Mouse (Mus musculus): ENCODE data around the gene Cog4. TPM values are rescaled to one million over a fixed set of nuclear protein-coding genes. Genes with fewer than 3 reads are reported as not detected.

Cog4 gene
- polyA plus RNA-seq, 1 experiment from 2014 or later: 74.3 TPM

- Histone ChIP-seq H3K4me3 (no peak overlapping the region), H3K27me3 (no peaks in the 10 kb centered on the region), H3K27ac (no peak overlapping the region), H3K4me1 (no peaks in the 10 kb centered on the region), H3K36me3 (peaks cover 83% of the 10 kb centered on the region), H3K9ac (no peak overlapping the region), H3K9me3 (no peaks in the 10 kb centered on the region), H3K4me2 (no peak overlapping the region)
- 83% methylated on average over 4 of the region's 4 CpGs for WGBS
- ATAC-seq (ENCODE audit: borderline replicate concordance, extremely low read depth, low FRiP score, low TSS enrichment): no peak
These were observed 31.5 kb downstream of the Cog4 start for GRCm38 (mm10) chr8:110877862-110878261.

GRCm38 (mm10) chr8:110881741-110882310 is 35.4 kb downstream of the Cog4 start:
- WGBS: 91% methylated on average over 10 of the region's 10 CpGs
- no peaks in the 10 kb centered on the region for H3K9me3 ChIP-seq
- ATAC-seq (ENCODE audit: borderline replicate concordance, extremely low read depth, low FRiP score, low TSS enrichment): no peak
- H3K4me2 ChIP-seq: no peak overlapping the region
- H3K4me3 ChIP-seq: no peak overlapping the region
- no peaks in the 10 kb centered on the region for H3K4me1 ChIP-seq
- peaks cover 72% of the 10 kb centered on the region for H3K36me3 ChIP-seq
- no peaks in the 10 kb centered on the region for H3K27me3 ChIP-seq
- H3K27ac ChIP-seq: no peak overlapping the region
- H3K9ac ChIP-seq: no peak overlapping the region

- Histone ChIP-seq H3K36me3 (peaks cover 58% of the 10 kb centered on the region), H3K4me1 (no peaks in the 10 kb centered on the region)
- no peak for ATAC-seq (ENCODE audit: borderline replicate concordance, extremely low read depth, low FRiP score, low TSS enrichment)
These were observed 37.4 kb downstream of the Cog4 start for GRCm38 (mm10) chr8:110883824-110884223.

GRCm38 (mm10) chr8:110886634-110887033 is 40.2 kb downstream of the Cog4 start:
- no peak overlapping the region for H3K27ac ChIP-seq
- 90% methylated on average over 3 of the region's 3 CpGs for WGBS
- H3K4me1 ChIP-seq: no peaks in the 10 kb centered on the region
- H3K9ac ChIP-seq: no peak overlapping the region
- no peak for ATAC-seq (ENCODE audit: borderline replicate concordance, extremely low read depth, low FRiP score, low TSS enrichment)
- H3K36me3 ChIP-seq: peaks cover 33% of the 10 kb centered on the region
- no peaks in the 10 kb centered on the region for H3K9me3 ChIP-seq
- no peaks in the 10 kb centered on the region for H3K27me3 ChIP-seq
- no peak overlapping the region for H3K4me2 ChIP-seq
- no peak overlapping the region for H3K4me3 ChIP-seq

More at GRCm38 (mm10) chr8:110883824-110884223, 37.4 kb downstream of the Cog4 start:
- Histone ChIP-seq H3K4me2 (no peak overlapping the region), H3K27ac (no peak overlapping the region), H3K9me3 (no peaks in the 10 kb centered on the region), H3K9ac (no peak overlapping the region), H3K4me3 (no peak overlapping the region), H3K27me3 (no peaks in the 10 kb centered on the region)
- 94% methylated on average over 18 of the region's 18 CpGs for WGBS

GRCm38 (mm10) chr8:110887551-110887950 is 41.2 kb downstream of the Cog4 start:
- WGBS: 89% methylated on average over 10 of the region's 10 CpGs
- no peaks in the 10 kb centered on the region for H3K9me3 ChIP-seq
- no peak for ATAC-seq (ENCODE audit: borderline replicate concordance, extremely low read depth, low FRiP score, low TSS enrichment)
- H3K36me3 ChIP-seq: peaks cover 24% of the 10 kb centered on the region
- H3K4me1 ChIP-seq: no peaks in the 10 kb centered on the region
- H3K27ac ChIP-seq: no peak overlapping the region
- H3K4me2 ChIP-seq: no peak overlapping the region
- H3K9ac ChIP-seq: no peak overlapping the region
- H3K27me3 ChIP-seq: no peaks in the 10 kb centered on the region
- H3K4me3 ChIP-seq: no peak overlapping the region

- Histone ChIP-seq H3K4me3 (no peak overlapping the region), H3K36me3 (peaks cover 15% of the 10 kb centered on the region)
- ATAC-seq (ENCODE audit: borderline replicate concordance, extremely low read depth, low FRiP score, low TSS enrichment): no peak
These were observed 42.0 kb downstream of the Cog4 start for GRCm38 (mm10) chr8:110888441-110888840.

GRCm38 (mm10) chr8:110888860-110889259 is 42.5 kb downstream of the Cog4 start:
- peaks cover 11% of the 10 kb centered on the region for H3K36me3 ChIP-seq
- H3K9ac ChIP-seq: no peak overlapping the region
- H3K4me3 ChIP-seq: no peak overlapping the region
- H3K4me2 ChIP-seq: no peak overlapping the region
- 84% methylated on average over 16 of the region's 16 CpGs for WGBS
- no peaks in the 10 kb centered on the region for H3K9me3 ChIP-seq
- H3K27ac ChIP-seq: no peak overlapping the region
- no peak for ATAC-seq (ENCODE audit: borderline replicate concordance, extremely low read depth, low FRiP score, low TSS enrichment)
- no peaks in the 10 kb centered on the region for H3K27me3 ChIP-seq
- no peaks in the 10 kb centered on the region for H3K4me1 ChIP-seq

More at GRCm38 (mm10) chr8:110888441-110888840, 42.0 kb downstream of the Cog4 start:
- H3K9me3 ChIP-seq: no peaks in the 10 kb centered on the region
- no peak overlapping the region for H3K4me2 ChIP-seq
- 87% methylated on average over 8 of the region's 8 CpGs for WGBS
- H3K4me1 ChIP-seq: no peaks in the 10 kb centered on the region
- no peaks in the 10 kb centered on the region for H3K27me3 ChIP-seq
- H3K9ac ChIP-seq: no peak overlapping the region
- H3K27ac ChIP-seq: no peak overlapping the region

- no peaks in the 10 kb centered on the region for H3K9me3 ChIP-seq
- H3K36me3 ChIP-seq: 0 out of 2 replicates have a peak, but pooled peaks cover under 1% of the 10 kb centered on the region
- no peak overlapping the region for H3K9ac ChIP-seq
- no peak overlapping the region for H3K4me2 ChIP-seq
- no peaks in the 10 kb centered on the region for H3K4me1 ChIP-seq
- 43% methylated on average over 12 of the region's 12 CpGs for WGBS
- no peak overlapping the region for H3K4me3 ChIP-seq
- no peaks in the 10 kb centered on the region for H3K27me3 ChIP-seq
- ATAC-seq (ENCODE audit: borderline replicate concordance, extremely low read depth, low FRiP score, low TSS enrichment): no peak
- no peak overlapping the region for H3K27ac ChIP-seq
These were observed 43.6 kb downstream of the Cog4 start for GRCm38 (mm10) chr8:110889904-110890470.

- no peak overlapping the region for H3K4me2 ChIP-seq
- H3K4me3 ChIP-seq: no peak overlapping the region
- H3K4me1 ChIP-seq: no peaks in the 10 kb centered on the region
- H3K36me3 ChIP-seq: no peaks in the 10 kb centered on the region
- 88% methylated on average over 7 of the region's 7 CpGs for WGBS
- ATAC-seq (ENCODE audit: borderline replicate concordance, extremely low read depth, low FRiP score, low TSS enrichment): no peak
- no peak overlapping the region for H3K27ac ChIP-seq
- no peak overlapping the region for H3K9ac ChIP-seq
- H3K9me3 ChIP-seq: no peaks in the 10 kb centered on the region
- no peaks in the 10 kb centered on the region for H3K27me3 ChIP-seq
These were observed 45.6 kb downstream of the Cog4 start for GRCm38 (mm10) chr8:110892040-110892439.

GRCm38 (mm10) chr8:110892913-110893312 is 46.5 kb downstream of the Cog4 start:
- WGBS: 84% methylated on average over 2 of the region's 2 CpGs
- Histone ChIP-seq H3K27me3 (no peaks in the 10 kb centered on the region), H3K4me1 (no peaks in the 10 kb centered on the region), H3K4me3 (no peak overlapping the region), H3K27ac (no peak overlapping the region), H3K9me3 (no peaks in the 10 kb centered on the region), H3K4me2 (no peak overlapping the region), H3K36me3 (no peaks in the 10 kb centered on the region), H3K9ac (no peak overlapping the region)
- ATAC-seq (ENCODE audit: borderline replicate concordance, extremely low read depth, low FRiP score, low TSS enrichment): no peak

- Histone ChIP-seq H3K4me2 (no peak overlapping the region), H3K9me3 (no peaks in the 10 kb centered on the region), H3K4me1 (no peaks in the 10 kb centered on the region), H3K27me3 (no peaks in the 10 kb centered on the region), H3K4me3 (no peak overlapping the region), H3K27ac (no peak overlapping the region), H3K36me3 (0 out of 2 replicates have a peak, but pooled peaks cover 4% of the 10 kb centered on the region), H3K9ac (no peak overlapping the region)
- ATAC-seq (ENCODE audit: borderline replicate concordance, extremely low read depth, low FRiP score, low TSS enrichment): no peak
- 80% methylated on average over 10 of the region's 10 CpGs for WGBS
These were observed 48.5 kb downstream of the Cog4 start for GRCm38 (mm10) chr8:110894851-110895250.

- Histone ChIP-seq H3K4me2 (no peak overlapping the region), H3K27me3 (no peaks in the 10 kb centered on the region), H3K4me3 (no peak overlapping the region), H3K9ac (no peak overlapping the region), H3K27ac (no peak overlapping the region), H3K36me3 (0 out of 2 replicates have a peak, but pooled peaks cover 4% of the 10 kb centered on the region), H3K4me1 (no peaks in the 10 kb centered on the region), H3K9me3 (no peaks in the 10 kb centered on the region)
- no peak for ATAC-seq (ENCODE audit: borderline replicate concordance, extremely low read depth, low FRiP score, low TSS enrichment)
- 68% methylated on average over 7 of the region's 9 CpGs for whole genome bisulfite sequencing
These were observed 48.9 kb downstream of the Cog4 start for GRCm38 (mm10) chr8:110895254-110895653.
